8 mouse cellular contexts compared by ENCODE assay signal in the genomic region with DNA sequence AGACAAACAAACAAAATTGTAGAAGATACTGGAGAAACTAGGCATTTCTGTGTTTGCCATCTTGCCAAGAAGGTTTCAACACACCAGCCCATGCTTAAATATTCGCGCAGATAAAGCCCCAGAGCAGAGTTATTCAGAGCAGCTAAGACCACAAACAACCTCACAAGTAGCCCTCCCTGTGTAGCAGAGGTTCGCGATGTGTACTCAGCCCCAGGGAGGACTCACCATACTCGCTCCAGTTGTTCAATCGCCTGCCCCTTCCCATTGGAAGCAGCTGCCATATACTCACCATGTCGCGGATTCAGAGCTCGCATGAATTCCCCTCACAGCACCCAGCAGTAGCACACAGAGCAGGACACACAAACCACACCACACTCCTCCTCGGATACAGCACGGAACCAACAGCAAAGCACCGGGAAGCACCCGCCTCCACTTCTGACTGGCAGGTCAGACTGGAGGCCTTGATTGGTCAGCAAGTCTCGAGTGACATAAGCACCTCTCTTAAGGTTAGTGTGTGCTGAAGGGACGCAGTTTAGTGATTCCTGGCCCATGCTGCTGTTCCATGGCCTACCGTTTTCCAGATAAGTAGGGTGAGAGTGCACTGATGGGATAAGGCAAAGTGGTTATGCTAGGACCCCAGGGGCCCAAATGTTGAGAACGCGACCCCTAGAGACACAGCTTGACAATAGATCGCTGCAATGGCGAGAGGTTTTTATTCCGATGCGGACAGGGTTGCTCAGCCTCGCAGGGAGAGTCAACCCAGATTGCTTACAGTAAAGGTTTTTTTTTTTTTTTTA. TPM values are rescaled to one million over a fixed set of nuclear protein-coding genes. Genes with fewer than 3 reads are reported as not detected.
DNase-seq lines count a peak whose midpoint lies in the region; TF ChIP-seq lines count a peak whose summit lies in the region.
"Not testable (repeated sequence)": the region's sequence is repeated elsewhere in the genome, so short reads cannot be mapped to it uniquely, and the experiment has no call there.

TSS of gene Zfp975 (minus strand) at position 381 of the 797 bp plus-strand sequence.

- peaks cover 14% of the 10 kb centered on the region; the same call in 1 of the 2 replicates for H3K79me2 ChIP-seq in macrophage (ENCODE audit: inconsistent target)

- H3K4me3 ChIP-seq in left cerebral cortex, adult 2 months, result peak within 1 kb of the TSS; percentile 54
- peak within 1 kb of the TSS; percentile 64 for H3K4me3 ChIP-seq in macrophage (ENCODE audit: inconsistent target)

- peak; percentile 64 to 73 for DNase-seq in adrenal gland, adult 18-20 months (ENCODE audit: low spot score in 2 of 2)
- peak; percentile 84 for DNase-seq in embryo, embryonic 10.5 days (ENCODE audit: low spot score)
- peak; percentile 65 for DNase-seq in gastrocnemius, postnatal 10 days
- peak; percentile 58 for DNase-seq in hindlimb bud, embryonic 11.5 days (ENCODE audit: extremely low spot score, low read depth, low spot score)
- peak; percentile 74 to 82 for DNase-seq in left cerebral cortex, adult 2 months (ENCODE audit: extremely low spot score in 1 of 2, low spot score in 2 of 2)
- DNase-seq in retina, postnatal 7 days (ENCODE audit: low read depth, low spot score), result peak; percentile 46
- peak; percentile 63 to 75 for DNase-seq in urinary bladder, adult 18-20 months (ENCODE audit: low spot score in 2 of 2)

- intact Hi-C loops in left cerebral cortex, adult 2 months (cut with DNase I), result loop anchor here (5.0 kb wide), 1 partner anchor 185 kb away; the partner anchor contains the start of gene Zfp141

- TF ChIP-seq CTCF in left cerebral cortex, adult 2 months (IDR thresholded peaks at IDR 0.05), result not testable (repeated sequence)

- peak within 1 kb of the TSS; percentile 61 for H3K27ac ChIP-seq in left cerebral cortex, adult 2 months
- peak within 1 kb of the TSS; percentile 39 for H3K27ac ChIP-seq in macrophage

- 1% methylated on average over 23 of the region's 23 CpGs for WGBS in macrophage (ENCODE audit: missing documents)

- not testable (repeated sequence) for H3K36me3 ChIP-seq in macrophage (ENCODE audit: inconsistent target)

RNA-seq across cellular contexts. Expression of gene Zfp975, which starts in this region (rescaled TPM):
- total RNA-seq in adrenal gland, adult 18-20 months (2021), result 1 to 10 TPM; 3.5 to 4.7 TPM
- total RNA-seq in gastrocnemius, postnatal 10 days (2021), result 1 to 10 TPM; 3.2 to 4.3 TPM
- total RNA-seq in left cerebral cortex, adult 2 months (2021), result 1 to 10 TPM; 7.2 to 8.0 TPM
- 10 to 100 TPM in 19 of 26 experiments, 1 to 10 TPM in 7; 2.6 to 38.1 (median 16.2) TPM for total RNA-seq in macrophage (2018; cell fraction: chromatin; rRNA removed)
- total RNA-seq in macrophage (2018; cell fraction: cytosol; rRNA removed), result 1 to 10 TPM in 22 of 26 experiments, under 1 TPM in 4; 0.57 to 5.7 (median 3.5) TPM
- total RNA-seq in macrophage (2018; cell fraction: nucleus; rRNA removed), result 10 to 100 TPM in 11 of 26 experiments, 1 to 10 TPM in 15; 1.4 to 28.0 (median 8.6) TPM
- polyA plus RNA-seq in macrophage (2018), result 2.5 to 6.2 TPM (median 2.9 TPM) in 3 replicates

Comparison
In these comparisons a context has a peak if more than half of its experiments do, and no peak if none do; other contexts are left out.
1. Peak in every context shown above with its lines: DNase-seq, H3K4me3 ChIP-seq and H3K27ac ChIP-seq.